Mouse (Mus musculus) CH12.LX (cell line): ENCODE data around the gene Fam222b. TPM values are rescaled to one million over a fixed set of nuclear protein-coding genes. Genes with fewer than 3 reads are reported as not detected.

Experiments used
- DNase-seq: peaks from one replicate; pipeline ENCODE4 v3.0.0-alpha.2; 2013; ENCODE audit errors: extremely low read depth
- H3K27ac ChIP-seq: 2 replicates; pipeline ENCODE4 v1.5.1; 2012; ENCODE audit warnings: low read depth, mild to moderate bottlenecking, control low read depth, moderate library complexity; ENCODE audit not compliant: insufficient read depth
- H3K27me3 ChIP-seq: replicated peaks from 2 replicates; pipeline ENCODE3; 2012; ENCODE audit warnings: inconsistent platforms
- H3K36me3 ChIP-seq, 2 experiments: replicated peaks in 1 of 2; 2 replicates each; pipeline versions ENCODE3 to v1.6.1; 2012; ENCODE audit warnings: inconsistent platforms in 1 of 2, low read length in 1 of 2, mild to moderate bottlenecking in 1 of 2, mixed read lengths in 1 of 2, moderate library complexity in 1 of 2; ENCODE audit not compliant: control insufficient read depth in 1 of 2, insufficient read depth in 1 of 2
- H3K4me1 ChIP-seq, 2 experiments: 2 replicates each; pipeline ENCODE4 v1.6.1; 2012; ENCODE audit warnings: inconsistent platforms in 1 of 2, moderate library complexity in 1 of 2; ENCODE audit not compliant: insufficient read depth in 2 of 2, control insufficient read depth in 1 of 2
- H3K4me2 ChIP-seq: 2 replicates; pipeline ENCODE4 v1.6.1; 2012; ENCODE audit warnings: low read depth, mild to moderate bottlenecking, control low read depth; ENCODE audit not compliant: poor library complexity, insufficient read depth, severe bottlenecking
- H3K4me3 ChIP-seq, 3 experiments: fragments of 150-350 bp in 1 of 3; sonication (generic) in 1 of 3; replicated peaks in 1 of 3; 2 replicates each; pipeline versions ENCODE3 to v1.5.1; 2011 to 2012; ENCODE audit warnings: low read depth in 2 of 3, low read length in 2 of 3, mild to moderate bottlenecking in 2 of 3, moderate library complexity in 2 of 3, control low read depth in 1 of 3, improper control_type of control experiment in 1 of 3, inconsistent platforms in 1 of 3, mixed read lengths in 1 of 3; ENCODE audit not compliant: poor library complexity in 1 of 3
- H3K79me2 ChIP-seq: replicated peaks from 2 replicates; pipeline ENCODE4 v1.6.1; 2012; ENCODE audit warnings: mild to moderate bottlenecking, moderate library complexity; ENCODE audit not compliant: control insufficient read depth, poor library complexity, insufficient read depth, severe bottlenecking; ENCODE audit errors: extremely low read depth
- H3K9ac ChIP-seq: 2 replicates; pipeline ENCODE4 v1.6.1; 2012; ENCODE audit warnings: low read depth, mild to moderate bottlenecking, control low read depth, moderate library complexity; ENCODE audit not compliant: insufficient read depth
- H3K9me3 ChIP-seq: replicated peaks from 2 replicates; pipeline ENCODE3; 2012; ENCODE audit warnings: low read length, inconsistent platforms, mixed read lengths
- BHLHE40 ChIP-seq: IDR thresholded peaks from 2 replicates; pipeline ENCODE4 v1.6.1; 2011; ENCODE audit warnings: mild to moderate bottlenecking, low read depth, low read length, improper control_type of control experiment
- CHD2 ChIP-seq: IDR thresholded peaks from 2 replicates; pipeline ENCODE4 v1.6.1; 2011; ENCODE audit warnings: low read length, improper control_type of control experiment
- CTCF ChIP-seq, 2 experiments: IDR thresholded peaks in 1 of 2; conservative IDR thresholded peaks in 1 of 2; 2 replicates each; pipeline ENCODE4 v1.5.1; 2011 to 2012; ENCODE audit warnings: low read depth in 2 of 2, low read length in 2 of 2, improper control_type of control experiment in 1 of 2, inconsistent platforms in 1 of 2, mild to moderate bottlenecking in 1 of 2, moderate library complexity in 1 of 2
- EP300 ChIP-seq: IDR thresholded peaks from 2 replicates; pipeline ENCODE4 v1.6.1; 2011; ENCODE audit warnings: low read length, improper control_type of control experiment
- ETS1 ChIP-seq: conservative IDR thresholded peaks from 2 replicates; pipeline ENCODE4 v1.6.1; 2012; ENCODE audit warnings: low read depth, mild to moderate bottlenecking, inconsistent platforms, low read length, improper control_type of control experiment, moderate library complexity
- IRF4 ChIP-seq: IDR thresholded peaks from 2 replicates; pipeline ENCODE4 v1.6.1; 2014; ENCODE audit warnings: low read depth, mild to moderate bottlenecking, inconsistent platforms, low read length, improper control_type of control experiment
- JUN ChIP-seq: IDR thresholded peaks from 2 replicates; pipeline ENCODE4 v1.6.1; 2011; ENCODE audit warnings: low read depth, mild to moderate bottlenecking, low read length, improper control_type of control experiment, moderate library complexity; ENCODE audit not compliant: insufficient read depth
- MAFK ChIP-seq: IDR thresholded peaks from 2 replicates; pipeline ENCODE4 v1.6.1; 2011; ENCODE audit warnings: low read length, improper control_type of control experiment; ENCODE audit not compliant: insufficient replicate concordance
- MEF2A ChIP-seq: IDR thresholded peaks from 2 replicates; pipeline ENCODE4 v1.6.1; 2014; ENCODE audit warnings: low read depth, mild to moderate bottlenecking, inconsistent platforms, low read length, improper control_type of control experiment, borderline replicate concordance
- MXI1 ChIP-seq: IDR thresholded peaks from 2 replicates; pipeline ENCODE4 v1.6.1; 2011; ENCODE audit warnings: mild to moderate bottlenecking, low read depth, low read length, improper control_type of control experiment
- RAD21 ChIP-seq: IDR thresholded peaks from 2 replicates; pipeline ENCODE4 v1.6.1; 2011; ENCODE audit warnings: low read depth, mild to moderate bottlenecking, low read length, improper control_type of control experiment, moderate library complexity
- SIN3A ChIP-seq: IDR thresholded peaks from 2 replicates; pipeline ENCODE4 v1.6.1; 2012; ENCODE audit warnings: low read length, improper control_type of control experiment, inconsistent platforms
- SMC3 ChIP-seq: IDR thresholded peaks from 2 replicates; pipeline ENCODE4 v1.6.1; 2011; ENCODE audit warnings: low read depth, low read length, improper control_type of control experiment
- TBP ChIP-seq: conservative IDR thresholded peaks from 2 replicates; pipeline ENCODE4 v1.6.1; 2011; ENCODE audit warnings: low read depth, low read length, improper control_type of control experiment
- TCF12 ChIP-seq: IDR thresholded peaks from 2 replicates; pipeline ENCODE4 v1.6.1; 2014; ENCODE audit warnings: low read depth, mild to moderate bottlenecking, inconsistent platforms, low read length, improper control_type of control experiment
- UBTF ChIP-seq: IDR thresholded peaks from 2 replicates; pipeline ENCODE4 v1.6.1; 2012; ENCODE audit warnings: low read depth, mild to moderate bottlenecking, inconsistent platforms, low read length, improper control_type of control experiment, moderate library complexity
- USF2 ChIP-seq: conservative IDR thresholded peaks from 2 replicates; pipeline ENCODE4 v1.6.1; 2011; ENCODE audit warnings: low read depth, low read length, improper control_type of control experiment
- ZKSCAN1 ChIP-seq: IDR thresholded peaks from 2 replicates; pipeline ENCODE4 v1.6.1; 2012; ENCODE audit warnings: low read depth, inconsistent platforms, low read length, improper control_type of control experiment, borderline replicate concordance
- ZNF384 ChIP-seq: IDR thresholded peaks from 2 replicates; pipeline ENCODE4 v1.6.1; 2012; ENCODE audit warnings: low read depth, low read length, improper control_type of control experiment, inconsistent platforms
- dilution Hi-C: fragments of 300-500 bp; cut with MboI; formaldehyde crosslinking; loops from 2 replicates; pipeline ENCODE4 v1.14.3; 2020; ENCODE audit warnings: low sequenced_read_pairs; ENCODE audit not compliant: extremely low pct_unique_long_range_greater_than_20kb, extremely low pct_ligation_motif_present
- in situ Hi-C: fragments of 300-500 bp; cut with MboI; formaldehyde crosslinking; loops from 3 replicates; pipeline ENCODE4 v1.14.3; 2019; ENCODE audit warnings: low sequenced_read_pairs, low pct_ligation_motif_present, low pct_unique_long_range_greater_than_20kb, mixed read lengths
- polyA plus RNA-seq: library from polyadenylated mRNA; unstranded; fragments of >175 nt; gene quantifications from 2 replicates; pipeline ENCODE4 v1.2.1, GENCODE M21; 2012; ENCODE audit warnings: low read depth; ENCODE audit not compliant: insufficient read length
- total RNA-seq, 2 experiments: library from RNA; depleted of rRNA; stranded (reverse); fragments of 300-350 nt in 1 of 2; fragments of >200 nt in 1 of 2; gene quantifications; 2 replicates each; pipeline ENCODE4 v1.2.3; 2012 to 2014

Fam222b gene
- total and polyA plus RNA-seq, 3 experiments: 5.9 to 34.4 (median 8.7) TPM

GRCm38 (mm10) chr11:78146707-78147543, 52.5 kb downstream of the Fam222b start:
- in situ Hi-C loops: no loop called here
- TF ChIP-seq SIN3A (peak; percentile 86), MAFK (peak; percentile 62; the same call in 1 of the 2 replicates), ETS1 (peak; percentile 46; the same call in 1 of the 2 replicates), USF2 (0 out of 2 replicates have a peak, but pooled peaks have one; percentile 22), CHD2 (0 out of 2 replicates have a peak, but pooled peaks have one; percentile 24), MXI1 (peak; percentile 66; the same call in 1 of the 2 replicates), EP300 (peak; percentile 94), BHLHE40 (0 out of 2 replicates have a peak, but pooled peaks have one; percentile 24), MEF2A (0 out of 2 replicates have a peak, but pooled peaks have one; percentile 75), UBTF (no peak), TCF12 (no peak), IRF4 (peak; percentile 91), TBP (no peak)
- peaks cover 17 to 45% of the 10 kb centered on the region in 2 experiments; a peak in 3 of 4 replicates for H3K4me1 ChIP-seq
- peaks cover 49 to 93% of the 10 kb centered on the region in 2 experiments for H3K36me3 ChIP-seq
- dilution Hi-C loops: no loop called here
- no peaks in the 10 kb centered on the region for H3K27me3 ChIP-seq
- H3K4me3 ChIP-seq: no peak overlapping the region
- no peak overlapping the region for H3K9ac ChIP-seq
- no peak for DNase-seq
- peak overlapping the region; percentile 15; the same call in 1 of the 2 replicates for H3K27ac ChIP-seq
- no peaks in the 10 kb centered on the region for H3K9me3 ChIP-seq
- H3K4me2 ChIP-seq: no peak overlapping the region; the same call in 1 of the 2 replicates
- H3K79me2 ChIP-seq: 0 out of 2 replicates have a peak, but pooled peaks cover 3% of the 10 kb centered on the region

GRCm38 (mm10) chr11:78151161-78151560, 56.7 kb downstream of the Fam222b start:
- H3K4me1 ChIP-seq: peaks cover 15 to 23% of the 10 kb centered on the region in 2 experiments; a peak in 3 of 4 replicates
- H3K9ac ChIP-seq: no peak overlapping the region
- in situ Hi-C loops: no loop called here
- 0 out of 2 replicates have a peak, but pooled peaks cover 3% of the 10 kb centered on the region for H3K79me2 ChIP-seq
- no peak overlapping the region for H3K4me2 ChIP-seq
- H3K27me3 ChIP-seq: no peaks in the 10 kb centered on the region
- DNase-seq: peak; percentile 54
- no peak overlapping the region for H3K4me3 ChIP-seq
- no peaks in the 10 kb centered on the region for H3K9me3 ChIP-seq
- peak; percentile 49; the same call in 1 of the 2 replicates for TF ChIP-seq ZNF384
- TF ChIP-seq CTCF (conservative IDR thresholded peaks at IDR 0.05 in 1 of 2, IDR thresholded peaks at IDR 0.05 in 1 of 2; ENCODE audit: low read depth in 2 of 2, low read length in 2 of 2): peak; percentile 55 to 78; a peak in 3 of 4 replicates
- no peak for TF ChIP-seq JUN
- TF ChIP-seq RAD21: peak; percentile 68
- TF ChIP-seq SMC3: peak; percentile 63
- no peak for TF ChIP-seq ZKSCAN1
- H3K36me3 ChIP-seq: peaks cover 63 to 96% of the 10 kb centered on the region in 2 experiments
- no peak overlapping the region for H3K27ac ChIP-seq
- dilution Hi-C loops: no loop called here
